Mouse (Mus musculus): ENCODE measurements at regions not wholly inside any gene's neighbourhood (a gene's known extent, or its start where the extent isn't known, plus 50 kb on each side); places are given as distances from the start of the nearest gene placed in this dataset.

DNA sequence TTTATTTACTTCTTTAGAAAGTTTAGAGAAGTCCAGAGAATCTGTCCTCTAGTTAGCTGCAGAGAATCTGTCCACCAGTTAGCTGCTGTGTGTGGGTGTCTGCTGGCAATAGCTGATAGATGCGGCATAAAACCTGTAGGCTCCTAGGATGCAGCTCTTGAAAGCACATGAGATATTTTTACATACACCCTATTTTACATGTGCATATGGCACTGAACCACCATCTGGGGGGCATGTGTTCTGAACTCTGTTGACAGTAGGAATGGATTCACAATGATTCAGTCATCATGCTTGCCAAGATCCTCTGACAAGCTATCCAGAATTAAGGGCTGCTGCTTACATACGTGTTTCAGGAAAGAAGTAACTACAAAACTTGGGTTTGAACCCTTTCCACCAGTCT, 368.4 kb downstream of the Cd109 start:
- TF ChIP-seq CTCF (IDR thresholded peaks at IDR 0.05; ENCODE audit: low read depth) (no peak), EP300 (optimal IDR thresholded peaks at IDR 0.05) (no peak)

All from stomach, postnatal 0 days (tissue).